Mouse (Mus musculus) midbrain, embryonic 12.5 days (tissue): Measurements from ENCODE around the gene Hnrnpd. TPM values are rescaled to one million over a fixed set of nuclear protein-coding genes. Genes with fewer than 3 reads are reported as not detected.

Source experiments
- polyA plus RNA-seq: library from polyadenylated mRNA; unstranded; fragments of >200 nt; fragmentation: Nextera tagmentation; extraction: Ambion mirVana; gene quantifications from 2 replicates; pipeline ENCODE4 v1.2.1, GENCODE M21; 2016

Gene Hnrnpd
- polyA plus RNA-seq, 1 experiment from 2014 or later, result 471 TPM

Other genes with a start within 250 kb of the Hnrnpd start
- gene Rasgef1b, start 249.9 kb downstream of the Hnrnpd start, polyA plus RNA-seq, result 41.9 and 46.6 TPM in 2 replicates
- gene Vamp9, start 72.7 kb downstream of the Hnrnpd start, polyA plus RNA-seq, result 0.47 TPM in 1 of 2 replicates, not detected in the other
- gene 4930524J08Rik, start 123 bp upstream of the Hnrnpd start, polyA plus RNA-seq, result 3.2 and 3.5 TPM in 2 replicates
- 288 and 290 TPM in 2 replicates for gene Hnrnpdl, start 60.7 kb upstream of the Hnrnpd start, polyA plus RNA-seq
- 39.2 and 39.9 TPM in 2 replicates for gene Enoph1, start 61.0 kb upstream of the Hnrnpd start, polyA plus RNA-seq
- gene Tmem150c, start 180.9 kb upstream of the Hnrnpd start, polyA plus RNA-seq, result 6.7 and 9.5 TPM in 2 replicates